Mouse (Mus musculus): ENCODE measurements around the gene Supv3l1.

Gene Supv3l1

GRCm38 (mm10) chr10:62413606-62413982 lies 35.9 kb downstream of the Supv3l1 start:
- peak; percentile 88 for DNase-seq (ENCODE audit: low read depth)

GRCm38 (mm10) chr10:62412906-62413605 lies 36.5 kb downstream of the Supv3l1 start:
- peak; percentile 52 for DNase-seq (ENCODE audit: low read depth)

GRCm38 (mm10) chr10:62411431-62412410 lies 37.8 kb downstream of the Supv3l1 start:
- no peak for DNase-seq (ENCODE audit: low read depth)

GRCm38 (mm10) chr10:62410943-62411342 lies 38.6 kb downstream of the Supv3l1 start:
- DNase-seq (ENCODE audit: low read depth): peak; percentile 75

- DNase-seq (ENCODE audit: low read depth): no peak
Observed at GRCm38 (mm10) chr10:62404901-62405300, 44.6 kb downstream of the Supv3l1 start.

- no peak for DNase-seq (ENCODE audit: low read depth)
Observed at GRCm38 (mm10) chr10:62401641-62402111, 47.9 kb downstream of the Supv3l1 start.

GRCm38 (mm10) chr10:62383011-62383410 lies 66.5 kb downstream of the Supv3l1 start:
- DNase-seq (ENCODE audit: low read depth): peak; percentile 63

- peak; percentile 57 for DNase-seq (ENCODE audit: low read depth)
Observed at GRCm38 (mm10) chr10:62380936-62381335, 68.6 kb downstream of the Supv3l1 start.

GRCm38 (mm10) chr10:62379808-62380207 lies 69.7 kb downstream of the Supv3l1 start, which contains the start of gene Hk1:
Gene Hk1, minus strand, starts transcription at chr10:62379908.
- DNase-seq (ENCODE audit: low read depth): no peak

All from 416B (cell line).